Mouse (Mus musculus) ES-CJ7 (cell line): Measurements from ENCODE around the gene Stk10.
A peak's percentile ranks its signal among the peaks of the same experiment; 100 is the strongest.
"Not testable (repeated sequence)": the region's sequence is repeated elsewhere in the genome, so short reads cannot be mapped to it uniquely, and the experiment has no call there.

Experiments used
- DNase-seq: peaks from one replicate; pipeline ENCODE4 v3.0.0; 2011; ENCODE audit warnings: low read depth, low spot score

The Stk10 gene

DNA sequence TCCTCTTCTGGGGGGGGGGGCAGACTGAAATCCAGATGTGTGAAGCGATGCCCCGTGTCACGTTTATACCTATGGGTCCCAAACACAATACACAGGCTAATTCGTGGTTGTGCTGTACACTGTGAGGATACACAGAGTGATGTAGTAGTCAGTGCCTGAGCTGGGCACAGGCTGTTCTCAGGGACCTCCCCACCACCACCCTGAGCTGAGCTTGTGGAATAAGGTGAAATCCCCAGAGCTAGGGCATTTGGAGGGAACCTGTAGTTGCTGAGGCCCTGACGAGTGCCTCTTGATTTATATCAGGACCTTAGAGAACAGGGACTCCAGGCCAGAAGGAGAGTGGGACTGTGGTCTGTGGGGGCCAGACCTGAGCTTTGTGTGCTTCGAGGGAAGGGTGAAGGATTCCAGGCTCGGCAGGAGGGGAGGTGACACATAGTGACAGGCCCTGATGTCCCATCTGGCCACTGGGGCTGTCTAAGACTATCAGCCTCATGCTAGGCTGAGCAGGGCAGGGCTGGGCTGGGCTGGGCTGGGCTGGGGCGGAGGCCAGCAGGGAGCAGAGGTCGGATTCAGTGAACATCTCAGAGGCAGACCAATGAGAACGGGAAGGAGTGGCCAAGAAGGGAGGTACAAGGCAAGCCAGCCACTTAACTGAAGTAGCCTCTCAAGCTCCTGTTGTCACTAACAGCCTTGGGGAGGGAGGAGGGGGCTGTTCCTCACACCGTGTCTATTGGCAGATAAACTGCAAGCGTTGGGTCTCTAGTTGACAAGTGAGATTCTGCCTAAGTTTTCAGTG, 68.6 kb downstream of the Stk10 start:
- peak; percentile 50 for DNase-seq

DNA sequence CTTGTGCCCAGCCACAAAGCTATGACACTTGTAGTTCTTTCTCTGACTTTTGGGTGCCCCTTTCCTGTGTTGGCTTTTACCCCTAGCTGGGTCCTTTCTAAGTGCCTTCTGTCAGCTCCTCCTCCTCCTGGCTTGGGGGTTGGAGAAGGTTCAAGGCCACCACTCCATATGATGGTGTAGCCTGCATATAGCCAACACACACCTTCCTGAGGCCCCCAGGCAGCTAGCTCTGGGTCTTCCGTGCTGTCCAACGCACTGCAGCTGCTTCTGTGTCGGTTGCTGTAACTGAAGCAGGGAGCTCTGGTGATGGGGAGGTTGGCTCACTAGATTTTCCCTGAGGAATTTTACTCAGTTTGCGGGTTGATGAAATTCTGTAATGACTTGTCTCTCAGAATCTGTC, 71.6 kb downstream of the Stk10 start:
- no peak for DNase-seq

DNA sequence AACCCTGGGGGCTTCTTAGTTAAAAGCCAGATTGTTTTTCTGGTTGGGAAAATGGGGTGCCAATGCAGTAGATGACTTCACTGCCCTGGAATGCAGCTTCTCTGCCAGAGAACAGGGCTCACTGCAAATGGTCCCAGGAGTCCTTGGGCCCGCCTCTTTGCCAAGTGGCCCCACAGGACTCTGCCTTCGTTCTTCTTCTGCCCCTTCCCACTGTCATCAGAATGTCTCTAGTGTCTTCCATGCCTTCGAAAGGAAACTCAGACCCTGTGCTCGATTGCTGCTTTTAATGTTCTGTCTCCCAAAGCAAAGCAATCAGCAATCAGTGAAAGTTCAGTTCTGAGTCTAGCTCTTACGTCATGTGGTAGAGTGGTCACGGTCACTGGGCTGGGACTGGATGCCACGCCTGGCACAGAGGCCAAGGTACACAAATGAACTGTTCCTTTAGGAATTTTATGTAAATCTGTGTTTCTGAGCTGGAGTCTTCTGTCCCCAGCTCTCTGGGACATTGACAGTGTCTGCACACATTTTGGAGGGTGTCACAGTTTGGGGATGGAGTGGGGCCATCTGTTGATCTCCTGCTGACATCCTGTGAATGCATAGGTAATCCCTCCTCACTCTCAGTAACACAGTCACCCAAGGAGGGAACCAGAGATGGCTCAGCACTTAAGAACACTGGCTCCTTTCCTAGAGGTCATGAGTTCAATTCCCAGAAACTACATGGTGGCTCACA, 72.2 kb downstream of the Stk10 start:
- DNase-seq: no peak

DNA sequence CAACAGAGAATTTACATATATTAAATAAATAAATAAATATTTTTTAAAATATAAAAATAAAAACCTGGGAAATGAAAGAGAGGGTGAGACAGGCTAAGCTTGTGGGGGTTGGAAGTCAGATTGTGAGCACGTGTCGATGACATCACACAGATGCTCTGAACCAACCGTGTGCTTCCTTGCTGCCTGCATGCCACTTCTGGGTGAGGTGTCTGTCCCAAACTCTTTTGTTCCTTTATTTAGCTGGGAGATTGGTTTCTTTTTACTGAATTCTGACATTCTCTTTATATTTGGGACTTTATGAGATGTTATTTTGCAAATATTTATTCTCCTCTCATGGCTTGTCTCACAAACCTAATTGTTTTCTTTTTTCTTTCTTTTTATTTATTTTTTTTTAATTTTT, 72.8 kb downstream of the Stk10 start:
- DNase-seq: no peak

DNA sequence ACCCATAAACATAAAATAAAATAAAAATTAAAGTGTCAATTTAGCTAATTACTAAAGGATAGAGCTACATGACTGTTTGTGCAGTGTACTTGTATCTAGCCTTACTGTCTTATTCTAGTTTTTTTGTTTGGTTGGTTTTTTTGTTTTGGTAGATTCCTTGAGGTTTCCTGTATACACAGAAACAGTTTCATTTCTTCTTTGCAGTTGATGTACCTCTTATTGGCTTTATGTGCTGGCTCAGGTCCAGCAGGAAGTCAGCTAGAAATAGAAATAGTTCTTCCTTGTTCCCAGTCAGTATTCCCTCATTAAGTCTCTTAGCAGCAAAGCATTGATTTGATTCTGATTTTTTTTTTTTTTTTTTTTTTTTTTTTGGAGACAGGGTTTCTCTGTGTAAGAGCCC, 74.2 kb downstream of the Stk10 start:
- DNase-seq: no peak

DNA sequence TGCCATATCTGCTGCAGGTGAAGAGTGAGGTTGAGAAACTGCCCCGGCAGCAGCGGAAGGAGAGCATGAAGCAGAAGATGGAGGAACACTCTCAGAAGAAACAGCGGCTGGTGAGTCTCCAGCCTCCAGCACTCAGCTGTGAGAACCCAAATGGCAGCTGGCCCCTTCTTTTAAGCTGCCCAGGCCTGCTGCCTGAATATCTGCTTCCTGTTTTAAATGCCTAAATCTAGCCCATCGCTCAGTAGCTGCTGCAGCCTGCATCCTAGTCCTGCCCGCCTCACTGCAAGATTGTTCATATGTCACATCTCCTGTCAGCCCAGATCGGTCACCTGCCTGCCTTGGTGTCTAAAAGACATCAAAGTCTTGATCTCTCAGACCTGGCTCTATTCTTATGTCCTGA, 77.5 kb downstream of the Stk10 start:
- DNase-seq: no peak

DNA sequence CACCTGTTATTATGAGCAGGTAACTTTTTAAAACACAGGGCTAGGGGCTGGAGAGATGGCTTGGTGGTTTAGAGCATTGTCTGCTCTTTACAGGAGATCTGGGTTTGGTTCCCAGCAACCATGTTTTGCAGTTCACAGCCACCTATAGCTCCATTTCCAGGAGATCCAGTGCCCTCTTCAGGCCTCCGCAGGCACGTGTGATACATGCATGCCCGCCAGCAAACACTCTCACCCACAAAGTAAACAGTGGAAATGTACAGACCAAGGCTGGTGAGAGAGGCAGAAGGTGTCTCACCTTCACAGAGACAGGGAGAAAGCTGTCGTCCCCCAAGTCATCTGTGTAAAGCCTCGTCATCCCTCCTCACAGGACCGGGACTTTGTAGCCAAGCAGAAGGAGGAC, 79.2 kb downstream of the Stk10 start:
- DNase-seq: no peak

- DNase-seq: peak; percentile 75
These were observed 81.4 kb downstream of the Stk10 start for GRCm38 (mm10) chr11:32614463-32614862.

DNA sequence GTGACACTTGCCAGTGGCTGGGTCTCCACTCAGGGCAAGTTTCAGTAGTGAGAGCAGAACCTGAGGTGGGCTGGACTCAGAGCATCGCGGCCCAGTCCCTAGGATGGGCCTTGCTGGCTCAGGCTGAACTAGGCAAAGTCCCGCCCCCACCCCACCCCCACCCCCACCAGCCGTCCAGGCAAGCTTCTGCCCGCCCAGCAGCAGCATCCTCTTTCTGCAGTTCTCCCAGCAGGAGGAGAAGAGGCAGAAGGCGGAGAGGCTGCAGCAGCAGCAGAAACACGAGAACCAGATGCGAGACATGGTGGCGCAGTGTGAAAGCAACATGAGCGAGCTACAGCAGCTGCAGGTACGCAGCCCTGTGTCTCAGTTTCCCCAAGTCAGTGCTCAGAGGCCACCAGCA, 82.5 kb downstream of the Stk10 start:
- DNase-seq: no peak

- no peak for DNase-seq
These were observed 83.0 kb downstream of the Stk10 start for GRCm38 (mm10) chr11:32616091-32616490.

GRCm38 (mm10) chr11:32618036-32618435, 84.9 kb downstream of the Stk10 start:
- DNase-seq: no peak

DNA sequence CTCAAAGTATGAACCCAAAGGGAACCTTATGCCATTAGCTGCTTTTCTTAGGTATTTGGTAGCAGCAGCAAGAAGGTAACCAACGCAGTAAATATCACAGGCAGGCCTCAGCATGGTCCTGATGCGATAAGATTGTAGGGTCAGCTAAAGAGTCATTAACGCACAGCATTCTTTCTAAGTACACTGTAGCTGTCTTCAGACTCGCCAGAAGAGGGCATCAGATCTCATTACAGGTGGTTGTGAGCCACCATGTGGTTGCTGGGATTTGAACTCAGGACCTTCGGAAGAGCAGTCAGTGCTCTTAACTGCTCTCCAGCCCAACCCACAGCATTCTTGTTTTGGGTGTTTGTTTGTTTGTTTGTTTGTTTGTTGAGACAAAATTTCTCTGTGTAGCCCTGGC, 85.5 kb downstream of the Stk10 start:
- DNase-seq: not testable (repeated sequence)

DNA sequence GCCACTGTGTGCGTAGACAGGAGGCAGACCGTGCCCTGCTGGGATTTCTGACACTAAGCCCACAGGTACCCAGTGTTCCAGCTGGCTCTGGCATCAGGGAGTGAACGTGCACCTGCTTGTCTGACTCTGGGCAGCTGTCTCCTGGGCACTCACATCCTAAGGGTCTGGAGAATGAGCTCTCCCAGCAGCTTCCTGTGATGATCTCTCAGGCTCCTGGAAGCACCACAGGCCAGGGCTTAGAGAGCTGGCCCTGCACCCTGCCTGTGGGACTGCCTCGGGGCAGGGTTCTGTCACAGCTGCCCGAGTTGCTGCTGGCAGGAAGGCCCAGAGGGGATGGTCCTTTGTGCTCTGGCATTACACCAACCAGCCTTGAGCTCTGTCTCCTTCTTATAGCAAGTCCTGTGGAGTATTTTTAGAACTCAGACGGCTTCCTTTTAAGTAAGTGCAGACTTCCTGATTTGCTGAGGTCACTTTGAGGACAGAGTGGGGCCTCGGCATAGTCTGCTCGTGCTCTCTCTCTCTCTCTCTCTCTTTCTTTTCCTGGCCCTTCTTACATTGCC, 86.2 kb downstream of the Stk10 start:
- no peak for DNase-seq

GRCm38 (mm10) chr11:32619866-32620456, 86.9 kb downstream of the Stk10 start:
- DNase-seq: no peak

GRCm38 (mm10) chr11:32621831-32622478, 88.8 kb downstream of the Stk10 start:
- no peak for DNase-seq

- no peak for DNase-seq
These were observed 89.5 kb downstream of the Stk10 start for GRCm38 (mm10) chr11:32622479-32623190.

GRCm38 (mm10) chr11:32623236-32623635, 90.1 kb downstream of the Stk10 start:
- no peak for DNase-seq

DNA sequence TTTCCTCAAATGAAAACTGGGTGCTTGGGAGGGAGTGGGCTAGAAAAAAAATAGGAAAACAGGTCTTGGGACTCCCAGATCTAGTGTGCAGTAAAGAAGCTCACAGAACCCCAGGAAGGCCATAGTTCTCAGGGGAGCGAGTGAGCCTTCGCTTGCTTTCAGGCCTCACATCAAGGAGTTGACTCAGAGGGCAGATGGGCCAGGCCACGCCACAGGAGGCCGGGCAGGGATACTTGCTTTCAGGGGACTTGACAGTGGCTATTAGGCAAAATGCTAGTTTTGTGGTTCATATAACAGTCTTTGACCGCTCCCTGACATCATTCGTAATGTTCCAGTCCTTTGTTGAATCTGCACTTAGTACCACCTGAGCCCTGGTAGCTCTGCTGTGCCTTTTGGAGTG, 90.8 kb downstream of the Stk10 start:
- DNase-seq: no peak

GRCm38 (mm10) chr11:32625677-32626076, 92.6 kb downstream of the Stk10 start:
- peak; percentile 56 for DNase-seq

GRCm38 (mm10) chr11:32626079-32626478, 93.0 kb downstream of the Stk10 start:
- DNase-seq: no peak

- no peak for DNase-seq
These were observed 94.8 kb downstream of the Stk10 start for GRCm38 (mm10) chr11:32627900-32628299.
